Mouse (Mus musculus) embryonic facial prominence, embryonic 11.5 days (tissue): Measurements from ENCODE around the gene Cyp2b19. TPM values are rescaled to one million over a fixed set of nuclear protein-coding genes. Genes with fewer than 3 reads are reported as not detected.

Experiments
- ATAC-seq: fragments of 200-750 bp; cut with Nextera tagmentation; replicated peaks from 2 replicates; pipeline ENCODE4 v1.8.0; 2017; ENCODE audit warnings: low read depth; ENCODE audit not compliant: insufficient number of reproducible peaks, low FRiP score, low TSS enrichment
- DNase-seq: peaks from one replicate; pipeline ENCODE4 v3.0.0-alpha.2; 2015; ENCODE audit warnings: low spot score
- H3K27ac ChIP-seq: fragments of 300-500 bp; sonication (generic); replicated peaks from 2 replicates; pipeline ENCODE4 v1.5.1; 2014; ENCODE audit warnings: mild to moderate bottlenecking, low read depth, low read length, control low read depth
- H3K27me3 ChIP-seq: fragments of 300-500 bp; sonication (generic); 2 replicates; pipeline ENCODE4 v1.6.1; 2014; ENCODE audit warnings: mild to moderate bottlenecking, low read length, moderate library complexity, mixed read lengths; ENCODE audit not compliant: control insufficient read depth, insufficient read depth
- H3K36me3 ChIP-seq: fragments of 300-500 bp; sonication (generic); replicated peaks from 2 replicates; pipeline ENCODE4 v1.6.1; 2014; ENCODE audit warnings: low read depth, mild to moderate bottlenecking, low read length, moderate library complexity, mixed read lengths; ENCODE audit not compliant: control insufficient read depth, insufficient read depth
- H3K4me1 ChIP-seq: fragments of 300-500 bp; sonication (generic); 2 replicates; pipeline ENCODE4 v1.6.1; 2014; ENCODE audit warnings: low read length, mixed read lengths; ENCODE audit not compliant: control insufficient read depth, insufficient read depth
- H3K4me2 ChIP-seq: fragments of 300-500 bp; sonication (generic); 2 replicates; pipeline ENCODE4 v1.6.1; 2014; ENCODE audit warnings: low read depth, mild to moderate bottlenecking, control low read depth, low read length, moderate library complexity
- H3K4me3 ChIP-seq: fragments of 300-500 bp; sonication (generic); 2 replicates; pipeline ENCODE4 v1.5.1; 2014; ENCODE audit warnings: low read depth, low read length, control low read depth
- H3K9ac ChIP-seq: fragments of 300-500 bp; sonication (generic); replicated peaks from 2 replicates; pipeline ENCODE4 v1.6.1; 2014; ENCODE audit warnings: mild to moderate bottlenecking, control low read depth, low read length
- H3K9me3 ChIP-seq: fragments of 300-500 bp; sonication (generic); replicated peaks from 2 replicates; pipeline ENCODE4 v1.6.1; 2016; ENCODE audit warnings: mild to moderate bottlenecking, low read length, inconsistent platforms, mixed read lengths; ENCODE audit not compliant: control insufficient read depth
- WGBS: fragments of 180-500 bp; shearing (Covaris S2); extraction: QIAGEN DNeasy Blood & Tissue Kit; methylation state at CpG from one replicate; pipeline ENCODE4 v1.1.7; 2014; 5-methylcytosine and 5-hydroxymethylcytosine counted together
- polyA plus RNA-seq: library from polyadenylated mRNA; unstranded; fragments of >200 nt; fragmentation: Nextera tagmentation; extraction: Ambion mirVana; gene quantifications from 2 replicates; pipeline ENCODE4 v1.2.1, GENCODE M21; 2014

Cyp2b19 gene
- polyA plus RNA-seq, 1 experiment from 2014 or later: not detected

DNA sequence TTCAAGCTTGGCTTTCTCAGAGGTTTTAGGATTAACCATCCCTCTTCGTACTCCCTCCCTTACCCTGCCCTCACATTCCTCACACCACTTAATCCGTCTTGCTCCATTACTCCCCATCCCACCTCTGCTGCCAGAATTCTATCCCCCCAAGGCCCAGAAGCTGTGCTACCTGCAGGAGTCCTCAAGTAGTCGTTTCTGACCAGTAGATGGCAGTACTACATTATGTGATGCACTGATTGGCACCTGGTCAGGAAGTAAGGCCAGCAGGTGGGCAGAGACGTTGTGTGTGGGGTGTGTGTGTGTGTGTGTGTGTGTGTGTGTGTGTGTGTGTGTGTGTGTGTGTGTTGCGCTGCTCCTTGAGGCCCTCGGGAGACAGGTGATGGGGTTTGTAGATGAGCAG, 18.9 kb downstream of the Cyp2b19 start:
- no peak overlapping the region for H3K9ac ChIP-seq
- ATAC-seq (0 out of 2 replicates have a peak, but pooled peaks have one; percentile 23), DNase-seq (peak; percentile 52)
- WGBS: 20% methylated on average over 6 of the region's 6 CpGs
- no peak overlapping the region for H3K27ac ChIP-seq
- H3K4me1 ChIP-seq: no peaks in the 10 kb centered on the region
- H3K9me3 ChIP-seq: no peaks in the 10 kb centered on the region
- no peak overlapping the region for H3K4me3 ChIP-seq
- H3K36me3 ChIP-seq: no peaks in the 10 kb centered on the region
- H3K27me3 ChIP-seq: no peaks in the 10 kb centered on the region
- no peak overlapping the region for H3K4me2 ChIP-seq

DNA sequence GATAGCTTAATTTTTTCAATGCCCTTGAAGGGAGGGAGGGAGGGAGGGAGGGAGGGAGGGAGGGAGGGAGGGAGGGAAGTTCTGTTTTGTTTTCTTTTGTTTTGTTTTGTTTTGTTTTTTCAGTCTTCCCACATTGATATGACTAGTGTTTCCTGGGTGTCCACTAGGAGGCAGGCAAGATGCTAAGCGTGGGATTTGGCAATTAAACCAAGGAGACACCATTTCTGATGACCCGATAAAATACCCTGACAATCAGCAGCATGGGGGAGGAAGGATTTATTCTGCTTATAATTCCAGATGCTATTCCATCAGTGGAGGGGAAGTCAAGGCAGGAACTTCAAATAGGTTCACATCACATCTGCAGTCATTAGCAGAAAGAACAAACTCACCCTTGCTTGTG, 20.9 kb downstream of the Cyp2b19 start:
- DNase-seq (no peak), ATAC-seq (no peak)

GRCm38 (mm10) chr7:26778474-26778873, 21.5 kb downstream of the Cyp2b19 start:
- Histone ChIP-seq H3K27ac (no peak overlapping the region), H3K27me3 (no peaks in the 10 kb centered on the region), H3K4me2 (no peak overlapping the region), H3K9me3 (no peaks in the 10 kb centered on the region), H3K36me3 (no peaks in the 10 kb centered on the region), H3K4me3 (no peak overlapping the region), H3K4me1 (no peaks in the 10 kb centered on the region), H3K9ac (no peak overlapping the region)
- ATAC-seq (no peak), DNase-seq (peak; percentile 65)
- 42% methylated on average over 6 of the region's 6 CpGs for WGBS

More for the DNA sequence above, 20.9 kb downstream of the Cyp2b19 start:
- no peak overlapping the region for H3K4me2 ChIP-seq
- H3K9me3 ChIP-seq: no peaks in the 10 kb centered on the region
- H3K27me3 ChIP-seq: no peaks in the 10 kb centered on the region
- no peak overlapping the region for H3K4me3 ChIP-seq
- WGBS: 57% methylated on average over 2 of the region's 2 CpGs
- no peaks in the 10 kb centered on the region for H3K4me1 ChIP-seq
- H3K9ac ChIP-seq: no peak overlapping the region
- no peak overlapping the region for H3K27ac ChIP-seq
- no peaks in the 10 kb centered on the region for H3K36me3 ChIP-seq

GRCm38 (mm10) chr7:26779799-26780416, 23.0 kb downstream of the Cyp2b19 start:
- DNase-seq (no peak), ATAC-seq (no peak; the same call in 1 of the 2 replicates)
- H3K9me3 ChIP-seq: no peaks in the 10 kb centered on the region
- H3K36me3 ChIP-seq: no peaks in the 10 kb centered on the region
- no peak overlapping the region for H3K9ac ChIP-seq
- no peaks in the 10 kb centered on the region for H3K4me1 ChIP-seq
- no peak overlapping the region for H3K4me3 ChIP-seq
- H3K4me2 ChIP-seq: no peak overlapping the region
- 86% methylated on average over 5 of the region's 5 CpGs for WGBS
- H3K27me3 ChIP-seq: no peaks in the 10 kb centered on the region
- no peak overlapping the region for H3K27ac ChIP-seq

DNA sequence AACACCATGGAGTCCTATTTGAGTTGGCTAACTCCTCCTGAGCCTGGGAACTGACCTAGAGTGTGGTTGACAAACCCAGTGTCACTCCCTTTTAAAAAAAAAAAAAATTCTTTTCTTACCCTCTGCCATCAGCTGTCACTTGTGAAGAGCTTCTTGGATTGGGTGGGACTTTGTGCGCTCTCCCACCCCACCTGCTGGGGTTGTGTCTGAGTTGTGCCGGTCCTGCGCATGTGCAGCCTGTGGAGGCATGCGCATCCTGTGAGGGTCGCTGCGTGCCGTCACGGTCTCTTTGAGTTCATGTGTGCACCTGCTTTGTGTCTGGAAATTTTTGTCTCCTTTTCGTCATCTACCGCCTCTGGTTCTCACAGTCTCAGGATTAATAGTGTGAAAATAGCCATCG, 23.6 kb downstream of the Cyp2b19 start:
- no peaks in the 10 kb centered on the region for H3K27me3 ChIP-seq
- 5% methylated on average over 11 of the region's 11 CpGs for WGBS
- H3K4me3 ChIP-seq: no peak overlapping the region
- ATAC-seq (peak; percentile 76; the same call in 1 of the 2 replicates), DNase-seq (peak; percentile 56)
- H3K4me1 ChIP-seq: no peaks in the 10 kb centered on the region
- no peak overlapping the region for H3K4me2 ChIP-seq
- no peaks in the 10 kb centered on the region for H3K9me3 ChIP-seq
- H3K27ac ChIP-seq: no peak overlapping the region
- H3K9ac ChIP-seq: no peak overlapping the region
- no peaks in the 10 kb centered on the region for H3K36me3 ChIP-seq

GRCm38 (mm10) chr7:26780998-26781766, 24.2 kb downstream of the Cyp2b19 start:
- H3K9ac ChIP-seq: no peak overlapping the region
- H3K36me3 ChIP-seq: no peaks in the 10 kb centered on the region
- no peaks in the 10 kb centered on the region for H3K9me3 ChIP-seq
- ATAC-seq (no peak), DNase-seq (no peak)
- H3K4me3 ChIP-seq: no peak overlapping the region
- no peak overlapping the region for H3K27ac ChIP-seq
- no peaks in the 10 kb centered on the region for H3K27me3 ChIP-seq
- no peaks in the 10 kb centered on the region for H3K4me1 ChIP-seq
- WGBS: 10% methylated on average over 8 of the region's 8 CpGs
- no peak overlapping the region for H3K4me2 ChIP-seq

- Histone ChIP-seq H3K4me2 (no peak overlapping the region), H3K4me3 (no peak overlapping the region), H3K4me1 (no peaks in the 10 kb centered on the region), H3K27ac (no peak overlapping the region), H3K9me3 (no peaks in the 10 kb centered on the region), H3K9ac (no peak overlapping the region), H3K27me3 (no peaks in the 10 kb centered on the region), H3K36me3 (no peaks in the 10 kb centered on the region)
- DNase-seq: peak; percentile 41
- no peak for ATAC-seq
- 33% methylated on average over 8 of the region's 8 CpGs for WGBS
These were observed 24.8 kb downstream of the Cyp2b19 start for GRCm38 (mm10) chr7:26781767-26782131.

DNA sequence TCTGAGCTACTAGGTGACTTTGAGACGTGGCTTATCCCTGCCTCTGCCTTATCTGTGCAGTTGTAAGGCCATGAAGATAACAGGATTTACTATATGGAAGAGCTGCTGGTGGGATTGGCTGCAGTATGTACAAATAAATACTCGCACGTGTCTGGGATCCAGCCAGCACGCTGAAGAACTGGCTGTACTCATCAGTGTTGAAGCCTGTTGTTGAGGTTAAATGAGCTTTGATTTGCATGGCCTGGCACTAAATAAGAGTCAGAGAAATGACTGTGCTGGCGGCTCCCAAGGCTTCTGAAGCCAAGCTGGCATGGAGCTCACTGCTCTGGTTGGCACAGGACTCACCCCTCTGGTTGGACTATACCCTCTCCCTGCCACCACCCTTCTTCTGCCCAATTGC, 26.2 kb downstream of the Cyp2b19 start:
- ATAC-seq (no peak), DNase-seq (no peak)

More for the DNA sequence above, 26.2 kb downstream of the Cyp2b19 start:
- Histone ChIP-seq H3K4me3 (no peak overlapping the region), H3K9ac (no peak overlapping the region), H3K27me3 (no peaks in the 10 kb centered on the region), H3K36me3 (no peaks in the 10 kb centered on the region), H3K4me1 (no peaks in the 10 kb centered on the region), H3K27ac (no peak overlapping the region), H3K9me3 (no peaks in the 10 kb centered on the region), H3K4me2 (no peak overlapping the region)
- WGBS: 78% methylated on average over 5 of the region's 5 CpGs
